Mouse (Mus musculus) thymus, postnatal 25 days (tissue): ENCODE measurements around the gene Lrpprc.

Experiments
- DNase-seq: peaks from one replicate; pipeline ENCODE4 v3.0.0; 2022

Lrpprc gene

DNA sequence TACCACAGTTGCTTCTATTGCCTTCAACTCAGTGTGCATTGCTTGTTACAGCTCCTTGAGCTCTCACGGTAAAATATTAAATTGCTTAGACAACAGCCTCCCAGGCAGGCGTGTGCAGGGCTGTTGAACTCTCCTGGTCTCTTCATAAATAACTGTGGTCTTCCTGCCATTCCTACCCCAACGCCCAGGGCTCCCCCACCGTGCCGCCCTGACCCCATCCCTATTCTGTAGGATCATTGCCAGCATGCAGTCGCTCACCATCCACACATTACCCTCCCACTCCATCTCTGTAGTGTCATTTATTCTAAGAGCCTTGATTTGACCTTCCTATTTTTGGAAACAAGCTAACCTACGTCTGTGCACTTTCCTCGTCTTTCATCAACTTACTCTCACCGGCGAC, 125.5 kb downstream of the Lrpprc start:
- DNase-seq, result no peak

DNA sequence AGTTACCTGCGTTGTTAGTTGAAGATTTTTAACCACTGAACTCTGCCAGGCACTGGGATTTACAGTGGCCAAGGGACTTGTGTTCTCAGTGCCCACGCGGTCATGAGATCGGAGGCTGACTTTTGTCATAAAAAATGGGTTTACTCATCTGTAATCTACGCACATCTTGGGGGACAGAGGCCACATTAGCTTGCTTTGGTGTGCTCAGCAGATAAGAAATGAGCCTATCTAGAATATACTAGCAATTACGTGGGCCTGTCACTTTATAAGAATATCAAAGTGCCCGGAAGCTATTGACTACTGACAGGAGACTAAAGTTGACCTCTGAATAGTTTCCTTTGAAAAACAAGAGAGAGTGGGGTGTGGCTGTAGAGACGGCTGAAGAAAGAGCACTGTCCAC, 131.6 kb downstream of the Lrpprc start:
- DNase-seq, result no peak

DNA sequence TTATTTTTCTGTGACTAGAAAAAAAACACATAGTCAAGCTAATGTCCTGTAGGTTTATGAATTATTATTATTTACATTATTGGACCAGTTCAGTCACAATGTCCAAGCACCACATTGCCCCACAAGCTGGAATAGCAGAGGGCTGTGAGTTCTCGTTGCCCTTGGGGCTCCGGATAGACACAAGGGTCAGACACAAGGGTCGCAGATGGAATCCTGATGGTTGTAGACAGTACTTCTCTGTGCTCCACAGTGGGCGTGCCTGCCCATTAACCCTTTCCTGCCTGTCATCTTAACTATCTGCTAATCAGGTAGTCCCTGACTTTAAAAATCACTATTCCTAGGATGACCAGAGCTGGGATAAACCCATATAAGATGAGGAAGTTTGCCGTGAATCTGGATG, 132.4 kb downstream of the Lrpprc start:
- DNase-seq, result no peak

DNA sequence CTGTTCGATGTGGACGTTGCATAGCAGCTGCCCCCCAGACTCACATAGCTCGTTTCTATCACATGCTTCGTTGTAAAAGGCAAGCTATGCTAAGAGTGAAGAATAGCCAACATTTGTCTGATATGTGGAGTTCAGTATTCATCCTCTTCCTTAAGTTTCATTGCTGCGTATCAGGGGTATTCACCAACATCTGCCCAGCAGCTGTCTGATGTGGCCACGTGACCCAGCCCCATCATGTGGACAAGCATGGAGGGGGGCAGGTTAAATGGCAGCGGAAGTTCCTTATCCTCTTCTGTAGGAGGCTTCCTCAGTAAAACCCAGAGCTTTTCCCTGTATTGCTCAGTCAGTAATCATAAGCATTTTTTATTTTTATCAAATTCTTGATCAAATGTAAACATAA, 132.8 kb downstream of the Lrpprc start:
- DNase-seq, result no peak

DNA sequence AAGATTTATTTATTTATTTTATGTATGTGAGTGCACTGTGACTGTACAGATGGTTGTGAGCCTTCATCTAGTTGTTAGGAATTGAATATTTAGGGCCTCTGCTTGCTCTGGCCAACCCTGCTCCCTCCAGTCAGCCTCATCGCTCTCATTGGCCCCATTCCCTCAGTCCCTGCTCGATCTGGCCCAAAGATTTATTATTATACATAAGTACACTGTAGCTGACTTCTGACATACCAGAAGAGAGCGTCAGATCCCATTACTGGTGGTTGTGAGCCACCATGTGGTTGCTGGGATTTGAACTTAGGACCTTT, 133.2 kb downstream of the Lrpprc start:
- DNase-seq, result no peak

DNA sequence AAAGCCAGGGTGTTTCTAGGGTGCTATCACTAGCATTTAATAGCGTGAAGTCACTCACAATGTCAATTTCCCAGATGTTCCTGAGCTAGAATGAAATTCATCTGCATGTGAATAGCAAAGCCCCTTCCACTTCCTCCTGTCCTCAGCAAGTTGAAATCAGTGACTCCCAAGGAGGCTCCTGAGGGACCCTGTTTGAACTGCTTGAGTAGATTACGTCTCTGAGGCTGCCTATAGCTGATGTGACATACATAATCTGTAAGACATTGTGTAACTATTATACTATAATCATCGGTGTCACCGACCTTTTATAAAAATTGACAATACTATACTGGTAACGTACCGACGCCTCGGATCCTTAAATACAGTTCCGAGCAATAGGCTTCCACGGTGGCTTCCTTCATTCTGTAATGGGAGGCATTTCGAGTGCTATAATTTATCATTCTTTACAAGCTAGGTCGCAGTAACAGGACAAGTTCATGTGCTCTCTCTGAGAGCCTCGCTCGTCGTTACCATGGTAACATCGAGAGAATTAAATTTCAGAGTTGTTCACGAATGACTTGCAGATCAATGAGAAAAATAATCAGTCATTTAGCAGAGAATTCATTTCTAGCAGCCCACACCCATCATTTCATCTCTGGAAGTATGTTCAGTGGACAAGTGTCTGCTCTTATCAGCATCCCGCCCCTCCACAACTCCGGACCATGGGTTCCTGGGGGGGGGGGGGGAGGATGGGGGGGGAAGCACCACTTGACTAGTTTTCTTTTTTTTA, 133.8 kb downstream of the Lrpprc start:
- no peak for DNase-seq

DNA sequence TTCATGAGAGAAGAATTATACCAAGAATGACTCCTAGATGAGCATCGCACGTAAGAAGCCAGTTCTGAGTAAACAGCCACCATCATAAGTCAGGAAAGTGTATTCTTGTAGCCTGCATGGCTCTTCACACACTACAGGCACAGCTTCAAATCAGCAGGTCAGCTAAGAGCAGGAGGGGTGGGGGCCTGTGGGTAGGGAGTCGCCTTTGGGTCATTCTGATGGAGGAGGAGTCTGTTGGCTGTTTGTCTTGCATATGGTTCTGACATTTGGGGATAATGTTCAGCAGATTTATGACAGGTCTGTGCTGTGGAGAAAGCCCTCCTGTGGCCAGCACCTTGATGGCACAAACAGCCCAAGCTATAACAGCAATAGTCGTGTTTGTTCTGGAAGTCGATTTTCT, 134.4 kb downstream of the Lrpprc start:
- DNase-seq, result no peak
